Mouse (Mus musculus): ENCODE measurements around the gene Ddc. TPM values are rescaled to one million over a fixed set of nuclear protein-coding genes. Genes with fewer than 3 reads are reported as not detected.
A peak's percentile ranks its signal among the peaks of the same experiment; 100 is the strongest.

Ddc gene
- total and polyA plus RNA-seq, 3 experiments: 0.91 to 2.3 (median 1.3) TPM

GRCm38 (mm10) chr11:11845044-11845443 is 52.9 kb downstream of the Ddc start:
- Histone ChIP-seq H3K4me3 (no peak overlapping the region), H3K36me3 (ENCODE audit: control insufficient read depth, insufficient read depth, low read length) (no peaks in the 10 kb centered on the region), H3K27ac (peak overlapping the region; percentile 75), H3K79me2 (replicated peaks; ENCODE audit: control insufficient read depth, insufficient read depth, low read length) (no peaks in the 10 kb centered on the region), H3K9ac (ENCODE audit: low read depth, low read length) (no peak overlapping the region), H3K27me3 (ENCODE audit: control insufficient read depth, insufficient read depth, low read length) (no peaks in the 10 kb centered on the region), H3K4me1 (ENCODE audit: control insufficient read depth, insufficient read depth, low read length) (peaks cover 9% of the 10 kb centered on the region)
- peak; percentile 42 to 55 for DNase-seq
- intact Hi-C loops (cut with DNase I): loop anchor here (2.0 to 5.0 kb wide), 3 partner anchors 24 to 107 kb away; no protein-coding TSS in a partner anchor
- no peak for TF ChIP-seq EP300 (IDR thresholded peaks at IDR 0.05; ENCODE audit: insufficient read depth, low read depth, low read length)
- no peak for TF ChIP-seq POLR2A (IDR thresholded peaks at IDR 0.05; ENCODE audit: insufficient read depth, low read depth, low read length)
- TF ChIP-seq CTCF (IDR thresholded peaks at IDR 0.05): no peak
- 45% methylated on average over 8 of the region's 8 CpGs for WGBS

GRCm38 (mm10) chr11:11844367-11844971 is 53.5 kb downstream of the Ddc start:
- WGBS: 23% methylated on average over 13 of the region's 13 CpGs
- Histone ChIP-seq H3K4me1 (ENCODE audit: control insufficient read depth, insufficient read depth, low read length) (peaks cover 9% of the 10 kb centered on the region), H3K79me2 (replicated peaks; ENCODE audit: control insufficient read depth, insufficient read depth, low read length) (no peaks in the 10 kb centered on the region), H3K27me3 (ENCODE audit: control insufficient read depth, insufficient read depth, low read length) (no peaks in the 10 kb centered on the region), H3K36me3 (ENCODE audit: control insufficient read depth, insufficient read depth, low read length) (no peaks in the 10 kb centered on the region), H3K27ac (peak overlapping the region; percentile 75), H3K4me3 (no peak overlapping the region), H3K9ac (ENCODE audit: low read depth, low read length) (peak overlapping the region; percentile 3; the same call in 1 of the 2 replicates)
- intact Hi-C loops (cut with DNase I): loop anchor here (1.0 to 5.0 kb wide), 4 partner anchors 24 to 193 kb away; partner anchors contain the start of gene Grb10
- TF ChIP-seq POLR2A (IDR thresholded peaks at IDR 0.05; ENCODE audit: insufficient read depth, low read depth, low read length) (no peak), EP300 (IDR thresholded peaks at IDR 0.05; ENCODE audit: insufficient read depth, low read depth, low read length) (peak; percentile 93), CTCF (IDR thresholded peaks at IDR 0.05) (peak; percentile 85)
- peak; percentile 86 to 89 for DNase-seq

DNA sequence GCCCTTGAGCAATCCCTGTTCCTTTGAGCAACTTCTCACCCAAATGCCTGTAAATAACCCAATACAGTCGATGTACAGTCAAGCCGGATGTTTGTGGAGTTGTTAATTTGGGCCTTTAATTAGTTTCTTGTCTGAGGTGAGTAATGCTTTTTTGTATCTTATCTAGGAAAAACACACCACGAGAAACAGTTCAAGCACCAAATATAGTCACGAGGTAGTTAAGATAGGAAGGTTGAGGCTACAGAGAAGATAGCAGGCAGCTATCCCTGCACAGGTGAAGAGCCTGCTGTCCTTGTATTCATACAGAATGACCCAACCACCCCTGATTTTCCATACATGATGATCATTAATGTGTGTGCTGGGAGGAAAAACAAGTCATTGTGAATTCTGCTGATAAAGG is 56.4 kb downstream of the Ddc start:
- no peak overlapping the region for H3K4me3 ChIP-seq
- no peaks in the 10 kb centered on the region for H3K27me3 ChIP-seq (ENCODE audit: control insufficient read depth, insufficient read depth, low read length)
- TF ChIP-seq CTCF (IDR thresholded peaks at IDR 0.05) (no peak), POLR2A (IDR thresholded peaks at IDR 0.05; ENCODE audit: insufficient read depth, low read depth, low read length) (no peak), EP300 (IDR thresholded peaks at IDR 0.05; ENCODE audit: insufficient read depth, low read depth, low read length) (no peak)
- DNase-seq: no peak
- no peak overlapping the region for H3K9ac ChIP-seq (ENCODE audit: low read depth, low read length)
- intact Hi-C loops (cut with DNase I): loop anchor here (5.0 kb wide), 1 partner anchor 196 kb away; the partner anchor contains the start of gene Grb10
- H3K27ac ChIP-seq: no peak overlapping the region
- H3K36me3 ChIP-seq (ENCODE audit: control insufficient read depth, insufficient read depth, low read length): no peaks in the 10 kb centered on the region
- WGBS: 38% methylated on average over 4 of the region's 4 CpGs
- H3K4me1 ChIP-seq (ENCODE audit: control insufficient read depth, insufficient read depth, low read length): peaks cover 11% of the 10 kb centered on the region
- H3K79me2 ChIP-seq (replicated peaks; ENCODE audit: control insufficient read depth, insufficient read depth, low read length): no peaks in the 10 kb centered on the region

- Histone ChIP-seq H3K4me1 (ENCODE audit: control insufficient read depth, insufficient read depth, low read length) (peaks cover 13% of the 10 kb centered on the region), H3K36me3 (ENCODE audit: control insufficient read depth, insufficient read depth, low read length) (no peaks in the 10 kb centered on the region; the same call in 1 of the 2 replicates), H3K27ac (no peak overlapping the region), H3K27me3 (ENCODE audit: control insufficient read depth, insufficient read depth, low read length) (no peaks in the 10 kb centered on the region), H3K79me2 (replicated peaks; ENCODE audit: control insufficient read depth, insufficient read depth, low read length) (no peaks in the 10 kb centered on the region), H3K4me3 (no peak overlapping the region), H3K9ac (ENCODE audit: low read depth, low read length) (no peak overlapping the region)
- intact Hi-C loops (cut with DNase I): loop anchor here (5.0 kb wide), 1 partner anchor 197 kb away; the partner anchor contains the start of gene Grb10
- 88% methylated on average over 2 of the region's 2 CpGs for WGBS
- TF ChIP-seq EP300 (IDR thresholded peaks at IDR 0.05; ENCODE audit: insufficient read depth, low read depth, low read length) (no peak), CTCF (IDR thresholded peaks at IDR 0.05) (no peak), POLR2A (IDR thresholded peaks at IDR 0.05; ENCODE audit: insufficient read depth, low read depth, low read length) (no peak)
- no peak for DNase-seq
Measured at GRCm38 (mm10) chr11:11840746-11841145, 57.2 kb downstream of the Ddc start.

GRCm38 (mm10) chr11:11839874-11840273 is 58.1 kb downstream of the Ddc start:
- 78% methylated on average over 7 of the region's 7 CpGs for WGBS
- H3K79me2 ChIP-seq (replicated peaks; ENCODE audit: control insufficient read depth, insufficient read depth, low read length): no peaks in the 10 kb centered on the region
- H3K4me3 ChIP-seq: no peak overlapping the region
- no peaks in the 10 kb centered on the region; the same call in 1 of the 2 replicates for H3K36me3 ChIP-seq (ENCODE audit: control insufficient read depth, insufficient read depth, low read length)
- H3K27me3 ChIP-seq (ENCODE audit: control insufficient read depth, insufficient read depth, low read length): no peaks in the 10 kb centered on the region
- intact Hi-C loops (cut with DNase I): loop anchor here (5.0 kb wide), 1 partner anchor 197 kb away; the partner anchor contains the start of gene Grb10
- DNase-seq: no peak
- peaks cover 9% of the 10 kb centered on the region for H3K4me1 ChIP-seq (ENCODE audit: control insufficient read depth, insufficient read depth, low read length)
- no peak overlapping the region for H3K27ac ChIP-seq
- no peak for TF ChIP-seq CTCF (IDR thresholded peaks at IDR 0.05)
- TF ChIP-seq POLR2A (IDR thresholded peaks at IDR 0.05; ENCODE audit: insufficient read depth, low read depth, low read length): no peak
- TF ChIP-seq EP300 (IDR thresholded peaks at IDR 0.05; ENCODE audit: insufficient read depth, low read depth, low read length): no peak
- H3K9ac ChIP-seq (ENCODE audit: low read depth, low read length): no peak overlapping the region

- intact Hi-C loops (cut with DNase I): no loop called here
- Histone ChIP-seq H3K27me3 (ENCODE audit: control insufficient read depth, insufficient read depth, low read length) (no peaks in the 10 kb centered on the region), H3K9ac (ENCODE audit: low read depth, low read length) (no peak overlapping the region), H3K79me2 (replicated peaks; ENCODE audit: control insufficient read depth, insufficient read depth, low read length) (no peaks in the 10 kb centered on the region), H3K4me1 (ENCODE audit: control insufficient read depth, insufficient read depth, low read length) (peaks cover 4% of the 10 kb centered on the region), H3K36me3 (ENCODE audit: control insufficient read depth, insufficient read depth, low read length) (peaks cover 3% of the 10 kb centered on the region; the same call in 1 of the 2 replicates), H3K27ac (no peak overlapping the region), H3K4me3 (no peak overlapping the region)
- TF ChIP-seq CTCF (IDR thresholded peaks at IDR 0.05) (no peak), EP300 (IDR thresholded peaks at IDR 0.05; ENCODE audit: insufficient read depth, low read depth, low read length) (no peak), POLR2A (IDR thresholded peaks at IDR 0.05; ENCODE audit: insufficient read depth, low read depth, low read length) (no peak)
- 86% methylated on average over 5 of the region's 5 CpGs for WGBS
- DNase-seq: no peak
Measured at GRCm38 (mm10) chr11:11837384-11837783, 60.6 kb downstream of the Ddc start.
